Mouse (Mus musculus) lung, adult 2 months (tissue): ENCODE results near the gene Rnf150.

Experiments used
- CTCF ChIP-seq: fragments of 200-500 bp; IDR thresholded peaks from 2 replicates; pipeline ENCODE4 v1.5.1; 2011; ENCODE audit warnings: mild to moderate bottlenecking, low read length, control low read depth; ENCODE audit not compliant: insufficient read depth
- POLR2A ChIP-seq: fragments of 200-500 bp; IDR thresholded peaks from 2 replicates; pipeline ENCODE4 v1.6.1; 2011; ENCODE audit warnings: low read depth, mild to moderate bottlenecking, control low read depth, low read length, borderline replicate concordance; ENCODE audit errors: extremely low read depth

DNA sequence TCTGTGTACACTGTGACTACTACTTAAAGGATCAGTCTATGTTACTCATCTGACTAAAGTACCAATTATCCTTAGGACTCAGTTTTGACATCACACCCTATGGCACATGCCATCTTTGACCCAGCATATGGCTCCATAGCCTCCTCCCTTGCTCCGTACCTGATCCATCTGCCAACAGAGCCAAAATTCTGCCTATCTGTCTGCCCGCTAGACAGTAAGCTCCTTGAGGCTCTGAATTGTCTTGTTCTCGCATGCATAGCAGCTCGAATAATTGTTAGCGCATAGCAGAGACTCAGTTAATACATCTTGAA, 216.3 kb downstream of the Rnf150 start:
- TF ChIP-seq POLR2A (no peak), CTCF (no peak)
